Mouse (Mus musculus) intestine, postnatal 0 days (tissue): ENCODE results near the gene 4930558K02Rik. TPM values are rescaled to one million over a fixed set of nuclear protein-coding genes. Genes with fewer than 3 reads are reported as not detected.
A peak's percentile ranks its signal among the peaks of the same experiment; 100 is the strongest.

Experiments used
- ATAC-seq: fragments of 200-750 bp; cut with Nextera tagmentation; 2 replicates; pipeline ENCODE4 v1.8.0; 2017; ENCODE audit warnings: mild to moderate bottlenecking, moderate TSS enrichment, moderate library complexity
- H3K27ac ChIP-seq: fragments of 300-500 bp; sonication (generic); 2 replicates; pipeline ENCODE4 v1.5.1; 2014; ENCODE audit warnings: mild to moderate bottlenecking, low read depth, low read length, moderate library complexity
- H3K27me3 ChIP-seq: fragments of 300-500 bp; sonication (generic); replicated peaks from 2 replicates; pipeline ENCODE4 v1.6.1; 2014; ENCODE audit warnings: low read length, mixed read lengths; ENCODE audit not compliant: control insufficient read depth, insufficient read depth
- H3K36me3 ChIP-seq: fragments of 300-500 bp; sonication (generic); 2 replicates; pipeline ENCODE4 v1.6.1; 2014; ENCODE audit warnings: mild to moderate bottlenecking, moderate library complexity; ENCODE audit not compliant: control insufficient read depth, insufficient read depth
- H3K4me1 ChIP-seq: fragments of 300-500 bp; sonication (generic); replicated peaks from 2 replicates; pipeline ENCODE4 v1.6.1; 2014; ENCODE audit warnings: antibody characterized with exemption, low read length, mixed read lengths; ENCODE audit not compliant: control insufficient read depth, insufficient read depth
- H3K4me2 ChIP-seq: fragments of 300-500 bp; sonication (generic); replicated peaks from 2 replicates; pipeline ENCODE4 v1.6.1; 2014; ENCODE audit warnings: low read depth, mild to moderate bottlenecking, moderate library complexity
- H3K4me3 ChIP-seq: fragments of 300-500 bp; sonication (generic); 2 replicates; pipeline ENCODE4 v1.5.1; 2014; ENCODE audit warnings: low read depth, low read length
- H3K9ac ChIP-seq: fragments of 300-500 bp; sonication (generic); 2 replicates; pipeline ENCODE4 v1.6.1; 2014; ENCODE audit warnings: mild to moderate bottlenecking, low read depth, low read length
- H3K9me3 ChIP-seq: fragments of 300-500 bp; sonication (generic); 2 replicates; pipeline ENCODE4 v1.6.1; 2016; ENCODE audit warnings: mixed run types; ENCODE audit not compliant: control insufficient read depth
- CTCF ChIP-seq: sonication (generic); IDR thresholded peaks from 2 replicates; pipeline ENCODE4 v1.5.1; 2016; ENCODE audit warnings: low read depth, mild to moderate bottlenecking, control low read depth, antibody characterized with exemption, moderate library complexity
- WGBS: fragments of 180-500 bp; shearing (Covaris S2); extraction: QIAGEN DNeasy Blood & Tissue Kit; methylation state at CpG from one replicate; pipeline ENCODE4 v1.1.7; 2014; 5-methylcytosine and 5-hydroxymethylcytosine counted together
- polyA plus RNA-seq: library from polyadenylated mRNA; unstranded; fragments of >200 nt; fragmentation: Nextera tagmentation; extraction: Ambion mirVana; gene quantifications from 2 replicates; pipeline ENCODE4 v1.2.1, GENCODE M21; 2015

4930558K02Rik gene
- polyA plus RNA-seq, 1 experiment from 2014 or later: not detected

DNA sequence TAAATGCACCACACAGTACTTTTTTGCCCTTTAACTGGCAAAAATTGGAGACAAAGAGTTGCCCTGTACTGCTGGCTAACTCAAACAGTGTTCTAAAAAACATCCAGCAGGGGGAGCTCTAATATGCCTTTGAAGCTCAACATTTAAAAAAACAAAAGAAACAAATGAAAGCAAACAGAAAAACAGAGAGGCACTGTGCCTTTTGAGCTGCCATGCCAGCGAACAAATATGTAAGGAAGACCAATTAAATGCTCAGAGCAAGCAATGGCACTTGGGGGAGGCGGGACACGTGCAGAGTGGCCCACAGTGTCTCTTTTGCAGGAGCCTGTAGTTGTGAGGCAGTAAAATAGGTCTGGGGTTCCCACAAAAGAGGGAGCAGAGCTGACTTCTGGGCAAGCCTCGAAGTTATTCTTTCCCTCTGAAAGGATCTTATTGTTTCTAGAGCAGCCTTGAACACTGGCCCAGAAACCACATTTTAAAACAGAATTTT, 20.5 kb upstream of the 4930558K02Rik start:
- H3K4me1 ChIP-seq: no peaks in the 10 kb centered on the region
- H3K36me3 ChIP-seq: no peaks in the 10 kb centered on the region
- peak; percentile 53; the same call in 1 of the 2 replicates for ATAC-seq
- no peaks in the 10 kb centered on the region for H3K9me3 ChIP-seq
- peak overlapping the region; percentile 45; the same call in 1 of the 2 replicates for H3K4me2 ChIP-seq
- no peaks in the 10 kb centered on the region for H3K27me3 ChIP-seq
- 8% methylated on average over 4 of the region's 4 CpGs for WGBS
- no peak overlapping the region for H3K4me3 ChIP-seq
- peak; percentile 86 for TF ChIP-seq CTCF
- H3K27ac ChIP-seq: no peak overlapping the region
- H3K9ac ChIP-seq: no peak overlapping the region

GRCm38 (mm10) chr1:161999338-161999737, 19.9 kb upstream of the 4930558K02Rik start:
- Histone ChIP-seq H3K4me1 (no peaks in the 10 kb centered on the region), H3K36me3 (no peaks in the 10 kb centered on the region), H3K27me3 (no peaks in the 10 kb centered on the region), H3K27ac (no peak overlapping the region), H3K4me2 (no peak overlapping the region; the same call in 1 of the 2 replicates), H3K4me3 (no peak overlapping the region), H3K9me3 (no peaks in the 10 kb centered on the region), H3K9ac (no peak overlapping the region)
- no peak for TF ChIP-seq CTCF
- ATAC-seq: no peak
- WGBS: 42% methylated on average over 5 of the region's 5 CpGs

DNA sequence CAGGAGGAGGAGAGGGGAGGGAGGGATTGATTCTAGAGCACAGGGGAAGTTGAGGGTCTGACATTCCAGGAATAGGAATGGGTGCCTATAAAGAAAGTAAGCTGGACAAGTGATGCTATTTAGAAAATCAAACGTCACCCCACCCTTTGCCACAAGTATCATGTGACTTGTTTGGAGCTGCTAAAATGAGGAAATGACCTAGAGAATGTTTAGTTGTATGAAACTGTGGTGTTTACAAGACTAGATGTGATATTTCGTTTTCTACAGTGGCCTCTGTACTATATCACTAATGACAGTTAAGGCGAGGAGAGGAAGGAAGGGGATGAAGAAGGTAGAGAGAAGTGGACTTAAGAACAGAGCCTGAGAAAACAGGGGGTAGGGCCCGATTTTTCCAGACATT, 19.3 kb upstream of the 4930558K02Rik start:
- no peak for TF ChIP-seq CTCF
- Histone ChIP-seq H3K4me3 (no peak overlapping the region), H3K27me3 (no peaks in the 10 kb centered on the region), H3K4me1 (no peaks in the 10 kb centered on the region), H3K36me3 (no peaks in the 10 kb centered on the region), H3K9me3 (no peaks in the 10 kb centered on the region), H3K9ac (no peak overlapping the region), H3K4me2 (no peak overlapping the region), H3K27ac (no peak overlapping the region)
- ATAC-seq: no peak
- 45% methylated on average over 4 of the region's 4 CpGs for WGBS

DNA sequence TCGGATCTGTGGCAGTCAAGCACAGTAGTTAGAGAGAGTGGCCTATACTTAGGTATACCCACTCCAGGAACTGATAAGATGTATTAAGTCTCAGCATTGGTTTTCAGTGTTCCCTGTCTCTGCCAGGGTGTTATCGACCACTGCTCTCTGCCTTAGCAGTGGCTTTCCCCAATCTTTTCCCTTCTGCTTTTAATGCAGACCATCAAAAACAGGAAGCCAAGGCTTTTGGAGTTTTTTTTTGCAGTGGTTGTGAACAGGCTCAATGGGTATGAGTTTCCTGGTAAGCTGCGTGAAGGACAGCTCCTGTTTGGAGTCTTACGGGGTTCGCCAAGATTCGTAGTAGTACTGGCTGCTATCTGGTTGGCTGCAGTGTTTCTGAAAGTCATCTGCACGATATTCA, 13.0 kb upstream of the 4930558K02Rik start:
- Histone ChIP-seq H3K9me3 (no peaks in the 10 kb centered on the region), H3K4me1 (no peaks in the 10 kb centered on the region), H3K4me2 (no peak overlapping the region), H3K36me3 (no peaks in the 10 kb centered on the region), H3K4me3 (no peak overlapping the region), H3K27ac (no peak overlapping the region), H3K27me3 (no peaks in the 10 kb centered on the region), H3K9ac (no peak overlapping the region)
- no peak for ATAC-seq
- no peak for TF ChIP-seq CTCF
- WGBS: 89% methylated on average over 7 of the region's 7 CpGs

GRCm38 (mm10) chr1:161991846-161992245, 12.4 kb upstream of the 4930558K02Rik start:
- no peak overlapping the region for H3K4me3 ChIP-seq
- H3K9me3 ChIP-seq: no peaks in the 10 kb centered on the region
- H3K4me1 ChIP-seq: no peaks in the 10 kb centered on the region
- no peak overlapping the region for H3K9ac ChIP-seq
- no peak for TF ChIP-seq CTCF
- H3K27ac ChIP-seq: no peak overlapping the region
- no peak overlapping the region for H3K4me2 ChIP-seq
- H3K36me3 ChIP-seq: no peaks in the 10 kb centered on the region
- no peak for ATAC-seq
- 95% methylated on average over 11 of the region's 11 CpGs for WGBS
- H3K27me3 ChIP-seq: no peaks in the 10 kb centered on the region

GRCm38 (mm10) chr1:161990684-161991578, 11.5 kb upstream of the 4930558K02Rik start:
- H3K4me1 ChIP-seq: no peaks in the 10 kb centered on the region
- no peak overlapping the region for H3K4me3 ChIP-seq
- no peak overlapping the region for H3K9ac ChIP-seq
- no peaks in the 10 kb centered on the region for H3K27me3 ChIP-seq
- H3K4me2 ChIP-seq: no peak overlapping the region
- TF ChIP-seq CTCF: no peak
- H3K9me3 ChIP-seq: no peaks in the 10 kb centered on the region
- no peak overlapping the region for H3K27ac ChIP-seq
- H3K36me3 ChIP-seq: no peaks in the 10 kb centered on the region
- WGBS: 63% methylated on average over 10 of the region's 10 CpGs
- ATAC-seq: no peak
